Mouse (Mus musculus) limb, embryonic 11.5 days (tissue): ENCODE measurements around the gene BC055324. TPM values are rescaled to one million over a fixed set of nuclear protein-coding genes. Genes with fewer than 3 reads are reported as not detected.

Source experiments
- ATAC-seq: fragments of 200-750 bp; cut with Nextera tagmentation; 2 replicates; pipeline ENCODE4 v1.8.0; 2017; ENCODE audit warnings: low read depth; ENCODE audit not compliant: insufficient number of reproducible peaks, low FRiP score, low TSS enrichment
- DNase-seq: peaks from one replicate; pipeline ENCODE4 v3.0.0-alpha.2; 2015; ENCODE audit warnings: low spot score
- H3K27ac ChIP-seq: fragments of 300-500 bp; sonication (generic); replicated peaks from 2 replicates; pipeline ENCODE4 v1.5.1; 2014; ENCODE audit warnings: low read depth, mild to moderate bottlenecking, low read length
- H3K27me3 ChIP-seq: fragments of 300-500 bp; sonication (generic); 2 replicates; pipeline ENCODE4 v1.6.1; 2014; ENCODE audit warnings: mild to moderate bottlenecking, low read length, mixed read lengths; ENCODE audit not compliant: control insufficient read depth, insufficient read depth
- H3K36me3 ChIP-seq: fragments of 300-500 bp; sonication (generic); 2 replicates; pipeline ENCODE4 v1.6.1; 2014; ENCODE audit warnings: mild to moderate bottlenecking, low read length, moderate library complexity, mixed read lengths; ENCODE audit not compliant: control insufficient read depth, insufficient read depth
- H3K4me1 ChIP-seq: fragments of 300-500 bp; sonication (generic); 2 replicates; pipeline ENCODE4 v1.6.1; 2014; ENCODE audit warnings: low read length, mixed read lengths; ENCODE audit not compliant: control insufficient read depth, insufficient read depth
- H3K4me2 ChIP-seq: fragments of 300-500 bp; sonication (generic); 2 replicates; pipeline ENCODE4 v1.6.1; 2014; ENCODE audit warnings: low read depth, mild to moderate bottlenecking, moderate library complexity; ENCODE audit not compliant: severe bottlenecking
- H3K4me3 ChIP-seq: fragments of 300-500 bp; sonication (generic); 2 replicates; pipeline ENCODE4 v1.5.1; 2014; ENCODE audit warnings: low read depth, low read length
- H3K9ac ChIP-seq: fragments of 300-500 bp; sonication (generic); 2 replicates; pipeline ENCODE4 v1.6.1; 2014; ENCODE audit warnings: mild to moderate bottlenecking, low read length
- H3K9me3 ChIP-seq: fragments of 300-500 bp; sonication (generic); 2 replicates; pipeline ENCODE4 v1.6.1; 2016; ENCODE audit warnings: low read length; ENCODE audit not compliant: control insufficient read depth
- WGBS: fragments of 180-500 bp; shearing (Covaris S2); extraction: QIAGEN DNeasy Blood & Tissue Kit; methylation state at CpG from one replicate; pipeline ENCODE4 v1.1.7; 2014; 5-methylcytosine and 5-hydroxymethylcytosine counted together
- polyA plus RNA-seq: library from polyadenylated mRNA; unstranded; fragments of >200 nt; fragmentation: Nextera tagmentation; extraction: Ambion mirVana; gene quantifications from 2 replicates; pipeline ENCODE4 v1.2.1, GENCODE M21; 2014

Gene BC055324
- polyA plus RNA-seq, 1 experiment from 2014 or later = 45.2 TPM

DNA sequence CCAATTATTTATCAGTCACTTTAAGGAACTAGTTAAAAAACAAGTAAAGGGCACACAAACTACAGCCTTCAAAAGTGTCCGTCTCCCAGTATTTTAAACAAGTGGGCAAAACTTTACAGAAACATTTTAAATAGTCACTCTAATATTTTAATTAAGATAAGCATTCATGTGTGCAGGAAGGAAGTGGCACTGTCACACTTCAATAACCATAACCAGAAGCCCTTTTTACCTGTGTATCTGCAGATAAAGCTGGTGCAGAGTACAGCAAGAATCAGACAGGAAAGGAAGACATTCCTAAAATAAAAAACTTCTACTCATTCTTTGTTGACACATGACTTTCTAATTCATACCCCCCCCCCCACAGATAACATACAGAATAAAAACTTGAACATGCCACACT is 18.1 kb downstream of the BC055324 start:
- Histone ChIP-seq H3K9me3 (no peaks in the 10 kb centered on the region), H3K4me3 (no peak overlapping the region), H3K9ac (no peak overlapping the region), H3K27me3 (no peaks in the 10 kb centered on the region), H3K36me3 (peaks cover 6% of the 10 kb centered on the region; the same call in 1 of the 2 replicates), H3K27ac (no peak overlapping the region), H3K4me2 (no peak overlapping the region), H3K4me1 (no peaks in the 10 kb centered on the region)
- ATAC-seq = no peak
- no peak for DNase-seq
- 89% methylated on average over 1 of the region's 1 CpGs for WGBS

DNA sequence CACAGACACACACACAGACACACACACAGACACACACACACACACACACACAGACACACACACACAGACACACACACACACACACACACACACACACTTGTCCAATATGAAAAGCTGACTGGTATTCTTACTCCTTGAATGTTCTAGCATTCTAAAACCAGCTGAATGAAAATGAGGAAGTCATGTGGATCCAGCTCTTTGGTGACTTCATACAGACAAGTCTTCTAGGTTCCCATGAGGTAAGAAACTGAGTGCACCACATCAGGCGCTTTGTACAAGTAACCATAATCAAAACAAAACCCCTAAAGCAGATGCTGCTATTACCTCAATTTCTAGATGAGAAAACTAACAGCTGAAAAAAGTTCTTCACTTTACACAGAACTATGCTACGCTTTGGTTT is 19.5 kb downstream of the BC055324 start:
- Histone ChIP-seq H3K9me3 (no peaks in the 10 kb centered on the region), H3K4me3 (no peak overlapping the region), H3K36me3 (peaks cover 5% of the 10 kb centered on the region; the same call in 1 of the 2 replicates), H3K4me1 (no peaks in the 10 kb centered on the region), H3K4me2 (no peak overlapping the region), H3K27ac (no peak overlapping the region), H3K27me3 (no peaks in the 10 kb centered on the region), H3K9ac (no peak overlapping the region)
- ATAC-seq (no peak), DNase-seq (no peak)
- WGBS = 99% methylated on average over 2 of the region's 2 CpGs

DNA sequence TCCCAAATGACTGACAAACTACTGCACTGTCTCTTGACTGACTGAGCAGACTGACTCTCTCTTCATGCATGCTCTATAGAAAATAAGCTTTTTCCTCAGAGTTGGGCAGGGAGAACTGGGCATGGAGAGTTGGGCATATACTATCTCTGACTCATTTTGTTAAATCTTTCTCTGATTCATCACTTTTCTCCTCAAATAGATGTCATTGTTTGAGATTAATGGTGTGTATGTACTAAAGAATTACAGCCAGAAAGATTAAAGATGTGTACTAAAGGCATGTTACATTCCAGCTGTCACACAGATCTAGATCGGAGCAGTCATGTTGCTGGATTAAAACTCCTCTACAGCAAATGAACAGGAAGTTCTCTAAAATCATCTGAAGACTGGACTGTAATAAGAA is 20.1 kb downstream of the BC055324 start:
- Histone ChIP-seq H3K9ac (no peak overlapping the region), H3K4me2 (no peak overlapping the region), H3K27ac (no peak overlapping the region), H3K27me3 (no peaks in the 10 kb centered on the region), H3K4me1 (no peaks in the 10 kb centered on the region), H3K36me3 (0 out of 2 replicates have a peak, but pooled peaks cover 2% of the 10 kb centered on the region), H3K9me3 (no peaks in the 10 kb centered on the region), H3K4me3 (no peak overlapping the region)
- ATAC-seq (no peak), DNase-seq (no peak)
- WGBS = 91% methylated on average over 1 of the region's 1 CpGs

DNA sequence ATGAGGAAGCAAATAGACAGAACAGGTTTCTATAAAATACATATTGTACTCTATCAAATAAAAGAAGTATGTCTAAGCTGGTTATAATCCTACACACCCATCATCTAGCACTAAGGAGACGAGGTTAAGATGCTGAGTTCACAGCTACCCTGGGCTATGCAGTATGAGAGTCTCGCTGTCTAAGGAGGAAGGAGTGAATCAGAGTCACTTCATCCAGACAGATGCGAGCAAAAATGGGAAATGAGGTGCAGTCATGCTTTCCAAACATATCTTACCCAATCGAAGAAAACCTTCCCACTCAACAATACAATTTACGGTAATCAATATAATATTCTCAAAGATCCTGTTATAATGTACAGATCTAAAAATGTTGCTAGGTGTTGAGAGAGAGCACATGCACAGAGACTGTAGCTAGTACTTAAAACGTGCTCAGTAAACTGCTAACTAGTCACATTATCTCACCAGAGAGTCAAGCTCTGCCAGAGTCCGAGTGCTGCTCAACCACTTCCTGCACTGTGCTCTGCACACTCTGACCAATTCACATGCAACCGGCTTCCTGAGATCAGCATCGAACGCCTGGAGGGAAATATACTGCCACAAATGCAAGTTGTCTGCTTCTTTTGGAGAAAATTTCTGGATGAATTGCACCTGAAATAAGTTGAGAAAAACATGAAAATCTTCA is 30.4 kb downstream of the BC055324 start:
- H3K9me3 ChIP-seq = no peaks in the 10 kb centered on the region
- H3K36me3 ChIP-seq = peaks cover 6% of the 10 kb centered on the region; the same call in 1 of the 2 replicates
- DNase-seq (no peak), ATAC-seq (no peak)
- H3K27ac ChIP-seq = no peak overlapping the region
- no peak overlapping the region for H3K4me3 ChIP-seq
- no peaks in the 10 kb centered on the region for H3K4me1 ChIP-seq
- H3K9ac ChIP-seq = no peak overlapping the region
- no peaks in the 10 kb centered on the region for H3K27me3 ChIP-seq
- no peak overlapping the region for H3K4me2 ChIP-seq
- WGBS = 93% methylated on average over 10 of the region's 10 CpGs

DNA sequence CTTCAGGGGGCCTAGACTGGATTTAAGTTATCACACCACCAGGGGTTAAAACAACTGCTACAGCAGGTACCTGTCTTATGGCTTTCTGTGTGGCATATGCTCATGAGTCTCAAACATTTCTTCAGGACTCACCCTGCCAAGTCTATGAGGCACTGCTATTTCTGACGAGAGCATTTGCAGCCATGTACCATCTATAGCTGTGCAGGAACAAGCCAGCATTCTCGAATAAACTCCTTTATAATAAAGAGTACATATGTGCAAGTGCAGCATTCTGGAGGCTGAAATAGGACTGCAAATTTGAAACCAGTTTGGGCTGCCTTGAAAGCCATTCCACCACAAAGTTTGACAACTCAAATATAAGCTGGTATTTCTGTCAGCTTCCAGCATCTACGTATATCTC is 36.6 kb downstream of the BC055324 start:
- no peak for ATAC-seq
- Histone ChIP-seq H3K27ac (no peak overlapping the region), H3K27me3 (no peaks in the 10 kb centered on the region), H3K4me1 (no peaks in the 10 kb centered on the region), H3K36me3 (peaks cover 11% of the 10 kb centered on the region; the same call in 1 of the 2 replicates), H3K9ac (no peak overlapping the region), H3K9me3 (no peaks in the 10 kb centered on the region), H3K4me3 (no peak overlapping the region), H3K4me2 (no peak overlapping the region)
- DNase-seq = no peak
- 85% methylated on average over 3 of the region's 3 CpGs for WGBS

DNA sequence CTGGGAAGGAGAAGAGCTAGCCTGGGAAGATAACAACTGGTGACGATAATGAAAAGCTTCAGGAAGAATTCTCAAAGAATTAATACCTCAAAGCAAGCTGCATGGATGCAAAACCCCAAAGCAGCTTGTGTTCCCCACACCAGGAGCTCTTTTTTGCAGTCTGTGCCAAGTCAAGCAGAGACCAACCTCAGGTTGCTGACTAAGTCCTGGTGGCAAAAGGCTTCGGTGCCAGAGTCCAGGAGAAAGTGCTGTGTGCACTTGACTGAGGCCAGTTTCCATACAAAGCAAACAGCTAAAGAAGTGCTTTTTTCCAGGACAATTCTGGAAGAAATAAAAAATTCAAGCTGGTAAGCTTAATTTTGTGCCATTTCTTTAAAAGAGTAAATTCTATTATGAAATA is 41.2 kb downstream of the BC055324 start:
- WGBS = 98% methylated on average over 2 of the region's 2 CpGs
- Histone ChIP-seq H3K9ac (no peak overlapping the region), H3K27me3 (no peaks in the 10 kb centered on the region), H3K4me2 (no peak overlapping the region), H3K9me3 (no peaks in the 10 kb centered on the region), H3K27ac (no peak overlapping the region), H3K36me3 (peaks cover 15% of the 10 kb centered on the region), H3K4me3 (no peak overlapping the region), H3K4me1 (no peaks in the 10 kb centered on the region)
- ATAC-seq (no peak), DNase-seq (no peak)

DNA sequence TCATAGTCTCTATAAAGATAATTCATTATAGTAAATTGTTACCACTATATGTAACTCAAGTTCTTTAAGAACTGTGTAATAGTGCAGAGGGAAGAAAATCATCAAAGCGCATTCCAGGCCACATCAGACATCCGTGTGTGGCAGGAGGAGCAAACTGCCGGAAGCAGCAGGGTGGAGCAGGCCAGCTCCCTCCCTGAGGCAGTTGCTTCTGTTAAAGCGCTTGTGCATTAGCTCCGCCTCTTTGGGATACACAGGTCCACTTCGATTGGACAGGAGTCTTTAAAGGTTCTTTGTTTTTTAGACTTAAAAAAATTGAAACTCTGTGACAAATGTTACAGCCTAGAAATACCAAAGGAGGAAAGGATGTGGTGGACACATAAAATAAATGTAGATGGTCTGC is 52.5 kb downstream of the BC055324 start:
- H3K4me1 ChIP-seq = no peaks in the 10 kb centered on the region
- no peak overlapping the region for H3K27ac ChIP-seq
- 72% methylated on average over 6 of the region's 6 CpGs for WGBS
- peaks cover 8% of the 10 kb centered on the region; the same call in 1 of the 2 replicates for H3K36me3 ChIP-seq
- DNase-seq = no peak
- H3K27me3 ChIP-seq = no peaks in the 10 kb centered on the region
- no peak overlapping the region for H3K4me3 ChIP-seq
- no peaks in the 10 kb centered on the region for H3K9me3 ChIP-seq
- no peak for ATAC-seq
- H3K4me2 ChIP-seq = no peak overlapping the region
- no peak overlapping the region for H3K9ac ChIP-seq

DNA sequence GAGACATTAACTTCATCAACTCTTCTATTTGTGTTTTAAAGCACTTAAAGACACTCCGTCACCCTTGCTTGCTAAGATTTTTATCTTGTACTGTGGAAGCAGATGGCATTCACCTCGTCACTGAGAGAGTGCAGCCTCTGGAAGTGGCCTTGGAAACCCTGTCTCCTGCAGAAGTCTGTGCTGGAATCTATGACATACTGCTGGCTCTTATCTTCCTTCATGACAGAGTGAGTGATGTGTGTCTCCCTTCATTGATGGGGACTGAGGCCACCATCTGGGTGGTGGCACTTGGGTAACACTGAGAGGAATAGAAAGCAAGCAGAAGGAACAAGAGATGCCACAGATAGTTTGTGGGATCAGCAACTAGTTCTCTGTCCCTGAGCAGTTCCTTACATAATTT is 60.0 kb downstream of the BC055324 start:
- Histone ChIP-seq H3K27ac (no peak overlapping the region), H3K4me2 (no peak overlapping the region), H3K36me3 (peaks cover 6% of the 10 kb centered on the region; the same call in 1 of the 2 replicates), H3K27me3 (no peaks in the 10 kb centered on the region), H3K9ac (no peak overlapping the region), H3K9me3 (no peaks in the 10 kb centered on the region), H3K4me1 (peaks cover 7% of the 10 kb centered on the region; the same call in 1 of the 2 replicates), H3K4me3 (no peak overlapping the region)
- DNase-seq (no peak), ATAC-seq (no peak)
- WGBS = 92% methylated on average over 2 of the region's 2 CpGs

DNA sequence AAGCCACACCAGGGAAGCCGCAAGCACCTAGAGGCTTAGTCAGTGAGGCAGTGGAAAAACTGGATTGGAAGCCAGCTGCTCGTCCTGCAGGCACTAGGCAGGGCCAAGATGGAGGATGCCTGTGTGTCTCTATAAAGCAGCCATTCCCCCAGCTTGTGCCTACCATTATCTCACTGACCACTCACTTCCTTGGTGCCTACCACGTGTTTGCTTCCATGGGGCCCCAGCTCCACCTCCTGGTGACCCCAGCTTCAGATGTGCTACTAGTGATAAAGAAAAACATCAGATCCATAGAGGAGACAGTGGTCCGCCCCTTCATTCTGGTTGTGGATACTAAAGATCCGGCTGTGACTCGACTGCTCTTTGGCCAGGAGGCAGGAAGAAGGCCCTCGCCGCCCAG is 62.8 kb downstream of the BC055324 start:
- ATAC-seq = no peak
- WGBS = 83% methylated on average over 8 of the region's 8 CpGs

More for the DNA sequence above, 62.8 kb downstream of the BC055324 start:
- no peak for DNase-seq
- Histone ChIP-seq H3K27me3 (no peaks in the 10 kb centered on the region), H3K4me2 (no peak overlapping the region), H3K27ac (no peak overlapping the region), H3K4me3 (no peak overlapping the region), H3K4me1 (peaks cover 12% of the 10 kb centered on the region), H3K9ac (no peak overlapping the region), H3K9me3 (no peaks in the 10 kb centered on the region), H3K36me3 (peaks cover 3% of the 10 kb centered on the region; the same call in 1 of the 2 replicates)
